Mouse (Mus musculus): ENCODE results near the gene Reep3.

DNA sequence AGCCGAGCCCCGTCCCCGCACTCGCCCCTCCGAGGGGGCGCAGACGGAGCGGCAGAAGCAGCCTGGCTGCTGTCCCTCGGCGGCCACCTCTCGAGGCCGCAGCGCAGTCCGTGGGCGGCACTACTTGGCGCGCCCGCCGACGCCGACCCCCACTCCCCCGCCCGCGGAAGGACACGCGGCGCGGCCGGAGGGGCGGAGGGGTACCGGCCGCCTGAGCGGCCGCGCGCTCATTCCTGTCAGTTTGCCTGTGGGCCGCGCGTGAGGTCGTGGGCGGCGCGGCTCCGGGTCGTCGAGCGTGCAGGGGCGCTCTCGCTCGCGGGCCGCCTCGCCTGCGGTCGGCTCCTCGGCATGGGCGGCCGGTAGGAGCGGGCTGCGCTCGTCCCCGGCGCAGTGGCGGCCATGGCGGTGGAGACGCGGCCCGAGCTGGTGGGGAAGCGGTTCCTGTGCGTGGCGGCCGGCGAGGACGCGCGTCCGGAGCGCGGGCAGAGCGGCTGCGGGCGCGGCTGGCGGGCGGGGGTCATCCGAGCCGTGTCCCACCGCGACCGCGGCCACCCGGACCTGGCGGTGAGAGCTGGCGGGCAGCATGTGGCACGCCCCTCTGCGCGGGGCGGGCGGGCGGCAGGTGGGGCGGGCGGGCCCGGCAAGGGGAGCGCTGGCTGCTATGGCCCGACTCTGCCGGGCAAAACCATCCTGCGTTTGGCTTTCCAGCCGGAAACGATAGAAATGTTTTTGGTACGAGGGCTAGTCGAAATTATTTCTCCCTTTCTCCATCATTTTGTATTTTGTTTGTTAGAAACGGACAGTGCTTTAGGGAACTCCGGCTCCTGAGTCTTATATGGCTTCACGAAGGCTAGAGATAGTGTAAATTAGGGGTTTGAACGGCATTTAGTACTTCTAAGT lies 30.4 kb upstream of the Reep3 start:
- no peak for TF ChIP-seq CTCF (IDR thresholded peaks at IDR 0.05; ENCODE audit: control insufficient read depth, insufficient read depth, insufficient read length)
- no peak for TF ChIP-seq MYOG (IDR thresholded peaks at IDR 0.05; ENCODE audit: control insufficient read depth, extremely low read depth, insufficient read length)
- no peak for TF ChIP-seq USF1 (IDR thresholded peaks at IDR 0.05; ENCODE audit: low read depth)
- no peak for TF ChIP-seq MYOD1 (IDR thresholded peaks at IDR 0.05; ENCODE audit: control insufficient read depth, insufficient read length, low read depth)
- TF ChIP-seq MAX (IDR thresholded peaks at IDR 0.05), result no peak
- TF ChIP-seq CEBPB (IDR thresholded peaks at IDR 0.05; ENCODE audit: low read depth), result no peak
